Mouse (Mus musculus): Measurements from ENCODE around the gene Hpse2.

GRCm38 (mm10) chr19:42746702-42747101, 641.5 kb downstream of the Hpse2 start:
- TF ChIP-seq POLR2AphosphoS2 (IDR thresholded peaks at IDR 0.05; ENCODE audit: insufficient read length, low read depth) (no peak), MYOD1 (IDR thresholded peaks at IDR 0.05; ENCODE audit: control insufficient read depth in 1 of 3, insufficient read length in 2 of 3, low read depth in 2 of 3) (no peak), USF1 (IDR thresholded peaks at IDR 0.05; ENCODE audit: low read depth) (no peak), POLR2A (IDR thresholded peaks at IDR 0.05; ENCODE audit: insufficient read length, low read depth) (no peak), TCF12 (IDR thresholded peaks at IDR 0.05; ENCODE audit: insufficient read depth, poor library complexity, severe bottlenecking) (no peak), MYOG (IDR thresholded peaks at IDR 0.05; ENCODE audit: control insufficient read depth in 1 of 3, insufficient read depth in 1 of 3, insufficient read length in 2 of 3, low read depth in 2 of 3) (no peak), REST (IDR thresholded peaks at IDR 0.05; ENCODE audit: insufficient read depth, insufficient read length) (no peak), E2F4 (IDR thresholded peaks at IDR 0.05; ENCODE audit: insufficient read depth) (no peak), MAX (IDR thresholded peaks at IDR 0.05; ENCODE audit: low read depth) (no peak), SRF (IDR thresholded peaks at IDR 0.05; ENCODE audit: control insufficient read depth, insufficient read length, low read depth) (no peak), CEBPB (IDR thresholded peaks at IDR 0.05; ENCODE audit: insufficient read depth, poor library complexity, severe bottlenecking) (no peak)
